Mouse (Mus musculus): ENCODE results near the gene Gabarapl1. TPM values are rescaled to one million over a fixed set of nuclear protein-coding genes. Genes with fewer than 3 reads are reported as not detected.
A peak's percentile ranks its signal among the peaks of the same experiment; 100 is the strongest.
"Not testable (repeated sequence)": the region's sequence is repeated elsewhere in the genome, so short reads cannot be mapped to it uniquely, and the experiment has no call there.

Gabarapl1 gene
- polyA plus RNA-seq (2012; rRNA removed), result 6.7 and 13.5 TPM in 2 replicates

DNA sequence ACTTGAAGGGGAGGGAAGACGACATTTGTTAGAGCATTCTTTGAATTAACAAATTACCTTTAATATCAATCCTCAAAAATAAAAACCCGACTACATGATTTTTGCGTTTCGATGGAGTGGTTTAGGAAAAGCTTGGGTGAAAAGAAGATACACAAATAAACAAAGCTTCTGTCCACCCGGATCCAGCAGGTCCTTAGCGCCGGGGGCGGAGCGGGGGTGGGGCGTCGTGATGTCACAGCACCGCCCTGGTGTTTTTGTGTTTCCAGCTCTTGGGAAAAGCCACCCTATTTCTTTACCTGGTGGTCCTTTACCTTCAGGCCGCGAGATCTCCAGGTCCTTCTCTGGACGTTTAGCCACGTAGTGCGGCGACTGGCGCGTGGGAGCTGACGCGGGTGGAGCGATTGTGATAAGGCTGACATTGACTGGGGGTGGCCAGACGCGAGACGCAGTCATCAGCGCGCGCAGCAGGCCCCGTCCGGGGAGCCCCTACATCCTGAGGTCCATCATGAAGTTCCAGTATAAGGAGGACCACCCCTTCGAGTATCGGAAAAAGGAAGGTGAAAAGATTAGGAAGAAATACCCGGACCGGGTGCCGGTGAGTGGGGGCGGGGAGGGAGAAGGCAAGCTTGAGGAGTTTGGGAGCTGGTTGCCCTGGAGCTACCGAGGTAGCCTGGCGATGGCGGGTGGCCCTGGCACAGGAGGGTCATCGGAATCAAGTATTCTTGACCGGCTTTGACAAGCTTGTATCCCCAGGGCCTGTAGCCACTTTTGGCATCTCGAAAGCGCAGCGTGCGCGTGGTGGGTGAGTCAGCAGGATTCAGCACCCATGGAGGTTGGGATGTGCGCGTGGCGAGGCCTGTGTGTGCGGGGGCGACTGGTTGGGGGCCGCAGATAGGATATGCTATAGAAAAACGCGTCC, at the start of gene Gabarapl1:
TSS of gene Gabarapl1 (plus strand) at position 219 of the 919 bp plus-strand sequence.
- Histone ChIP-seq H3K27me3 (ENCODE audit: control insufficient read depth, insufficient read depth, low read length) (no peaks in the 10 kb centered on the region), H3K27ac (ENCODE audit: insufficient read depth, low read depth, low read length) (peak within 1 kb of the TSS; percentile 55), H3K4me1 (ENCODE audit: control insufficient read depth, insufficient read depth, insufficient read length, low read length) (peaks cover 4% of the 10 kb centered on the region; the same call in 1 of the 2 replicates), H3K36me3 (ENCODE audit: control insufficient read depth, insufficient read depth, low read length) (no peaks in the 10 kb centered on the region), H3K4me3 (ENCODE audit: low read depth, low read length) (peak within 1 kb of the TSS; percentile 85)
- under 1% methylated on average over 55 of the region's 55 CpGs for WGBS
- TF ChIP-seq CTCF (IDR thresholded peaks at IDR 0.05; ENCODE audit: extremely low read depth, insufficient read length, insufficient replicate concordance, low read depth, low read length) (no peak), POLR2A (IDR thresholded peaks at IDR 0.05; ENCODE audit: low read depth, low read length) (0 out of 2 replicates have a peak, but pooled peaks have one; percentile 30)

DNA sequence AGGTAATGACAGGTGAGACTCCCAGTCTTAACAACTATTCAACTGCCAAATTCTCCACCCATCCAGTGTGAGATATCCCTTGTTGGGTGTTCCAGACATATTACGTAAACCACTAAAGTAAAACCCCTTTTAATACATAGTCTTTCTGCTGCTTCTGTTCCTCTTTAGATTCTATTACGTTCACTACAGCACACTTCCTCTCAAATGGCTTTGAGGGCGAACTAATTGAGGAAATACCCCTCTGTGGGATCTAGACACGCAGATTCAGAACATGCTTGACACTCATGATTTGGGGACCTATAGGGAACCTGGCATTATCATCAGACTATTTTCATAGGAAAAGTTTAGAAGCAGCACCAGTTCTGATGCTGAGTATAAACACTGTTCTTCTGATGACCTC, 38.0 kb upstream of the Gabarapl1 start:
- 75% methylated on average over 4 of the region's 4 CpGs for WGBS
- H3K27me3 ChIP-seq (ENCODE audit: control insufficient read depth, insufficient read depth, low read length), result no peaks in the 10 kb centered on the region
- no peak for TF ChIP-seq CTCF (IDR thresholded peaks at IDR 0.05; ENCODE audit: extremely low read depth, insufficient read length, insufficient replicate concordance, low read depth, low read length)
- no peak for TF ChIP-seq POLR2A (IDR thresholded peaks at IDR 0.05; ENCODE audit: low read depth, low read length)
- no peaks in the 10 kb centered on the region for H3K36me3 ChIP-seq (ENCODE audit: control insufficient read depth, insufficient read depth, low read length)
- no peak overlapping the region for H3K4me3 ChIP-seq (ENCODE audit: low read depth, low read length)
- H3K27ac ChIP-seq (ENCODE audit: insufficient read depth, low read depth, low read length), result no peak overlapping the region
- H3K4me1 ChIP-seq (ENCODE audit: control insufficient read depth, insufficient read depth, insufficient read length, low read length), result no peaks in the 10 kb centered on the region

DNA sequence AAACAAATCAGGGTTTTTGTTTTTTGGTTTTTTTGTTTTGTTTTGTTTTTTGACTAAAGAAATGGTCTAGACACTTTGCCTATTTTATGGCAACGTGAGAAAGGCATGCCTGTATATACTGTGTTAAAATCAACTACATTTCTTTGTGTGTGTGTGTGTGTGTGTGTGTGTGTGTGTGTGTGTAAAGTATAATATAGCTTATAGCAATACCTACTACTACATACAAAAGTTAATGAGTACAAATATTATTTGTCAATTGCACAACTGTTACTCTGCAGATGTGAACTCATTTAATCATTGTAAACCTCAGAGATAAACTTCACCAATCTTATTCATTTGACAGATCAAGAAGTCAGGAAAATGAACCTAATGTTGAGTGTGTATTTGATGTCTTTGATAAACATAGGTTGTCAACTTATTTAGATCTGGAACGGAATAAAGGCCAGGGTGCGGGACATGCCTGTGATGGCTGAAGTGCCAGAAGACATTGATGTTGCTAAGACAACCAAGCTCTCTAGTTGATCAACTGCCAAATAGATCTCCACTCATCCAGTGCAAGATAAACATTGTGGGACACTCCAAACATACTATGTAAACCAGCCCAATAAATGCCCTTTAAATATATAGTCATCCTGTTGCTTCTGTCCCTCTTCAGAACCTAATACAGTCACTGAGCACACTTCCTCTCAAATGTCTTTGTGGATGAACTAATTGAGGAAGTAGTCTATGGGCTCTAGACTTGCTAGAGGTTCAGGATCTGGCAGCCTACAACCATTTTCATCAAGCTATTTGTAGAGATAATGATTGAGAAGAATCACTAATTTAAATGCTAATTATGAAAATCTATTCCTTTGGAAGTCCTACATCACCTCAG, 35.4 kb upstream of the Gabarapl1 start:
- no peaks in the 10 kb centered on the region for H3K4me1 ChIP-seq (ENCODE audit: control insufficient read depth, insufficient read depth, insufficient read length, low read length)

DNA sequence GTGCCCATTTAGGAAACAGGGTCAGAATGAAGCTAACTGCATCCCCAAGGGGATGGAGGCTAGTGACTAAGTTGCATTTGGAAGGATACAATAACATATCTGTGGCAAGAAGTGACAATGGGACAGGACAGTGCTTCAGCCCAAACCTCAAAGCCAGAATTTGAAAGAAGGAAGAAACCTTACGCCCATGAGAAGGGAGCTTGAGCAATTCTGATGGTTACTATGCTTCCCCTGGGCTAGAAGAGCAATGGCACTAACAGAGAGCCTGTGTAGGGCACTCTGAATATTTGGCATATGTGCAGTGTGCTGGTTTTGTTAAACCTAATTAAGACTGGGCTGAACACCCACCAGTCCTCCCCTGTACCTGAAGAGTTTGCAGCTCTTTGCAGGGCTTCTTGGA, 33.4 kb upstream of the Gabarapl1 start:
- WGBS, result 85% methylated on average over 1 of the region's 1 CpGs

More for the DNA sequence above, 35.4 kb upstream of the Gabarapl1 start:
- WGBS, result 81% methylated on average over 3 of the region's 3 CpGs
- Histone ChIP-seq H3K36me3 (ENCODE audit: control insufficient read depth, insufficient read depth, low read length) (no peaks in the 10 kb centered on the region), H3K27ac (ENCODE audit: insufficient read depth, low read depth, low read length) (no peak overlapping the region), H3K27me3 (ENCODE audit: control insufficient read depth, insufficient read depth, low read length) (no peaks in the 10 kb centered on the region), H3K4me3 (ENCODE audit: low read depth, low read length) (no peak overlapping the region)
- TF ChIP-seq POLR2A (IDR thresholded peaks at IDR 0.05; ENCODE audit: low read depth, low read length) (no peak), CTCF (IDR thresholded peaks at IDR 0.05; ENCODE audit: extremely low read depth, insufficient read length, insufficient replicate concordance, low read depth, low read length) (no peak)

DNA sequence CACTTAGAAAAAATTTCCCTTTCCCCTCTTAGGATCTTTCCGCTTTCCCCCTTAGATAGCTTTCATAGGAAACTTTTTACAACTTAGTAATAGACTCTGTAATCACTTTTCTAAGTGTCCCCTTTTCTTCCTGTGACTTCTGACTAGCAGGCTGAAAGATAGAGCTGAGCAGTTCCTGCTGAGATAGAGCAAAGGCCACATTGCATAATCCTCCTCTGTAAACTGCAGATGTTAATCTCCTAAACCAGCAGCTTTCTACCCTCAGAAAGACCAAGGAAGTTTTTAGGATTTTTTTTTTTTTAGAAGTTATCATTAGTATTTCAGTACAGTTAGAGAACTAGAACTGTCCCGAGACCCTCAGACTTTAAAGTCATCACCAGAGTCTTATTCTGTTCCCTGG, 29.5 kb upstream of the Gabarapl1 start:
- no peaks in the 10 kb centered on the region for H3K4me1 ChIP-seq (ENCODE audit: control insufficient read depth, insufficient read depth, insufficient read length, low read length)
- no peak overlapping the region for H3K27ac ChIP-seq (ENCODE audit: insufficient read depth, low read depth, low read length)
- no peaks in the 10 kb centered on the region for H3K36me3 ChIP-seq (ENCODE audit: control insufficient read depth, insufficient read depth, low read length)
- TF ChIP-seq POLR2A (IDR thresholded peaks at IDR 0.05; ENCODE audit: low read depth, low read length) (no peak), CTCF (IDR thresholded peaks at IDR 0.05; ENCODE audit: extremely low read depth, insufficient read length, insufficient replicate concordance, low read depth, low read length) (no peak)
- WGBS, result 81% methylated on average over 2 of the region's 2 CpGs
- H3K4me3 ChIP-seq (ENCODE audit: low read depth, low read length), result no peak overlapping the region
- no peaks in the 10 kb centered on the region for H3K27me3 ChIP-seq (ENCODE audit: control insufficient read depth, insufficient read depth, low read length)

More for the DNA sequence above, 33.4 kb upstream of the Gabarapl1 start:
- H3K36me3 ChIP-seq (ENCODE audit: control insufficient read depth, insufficient read depth, low read length); H3K27ac ChIP-seq (ENCODE audit: insufficient read depth, low read depth, low read length); H3K27me3 ChIP-seq (ENCODE audit: control insufficient read depth, insufficient read depth, low read length); H3K4me1 ChIP-seq (ENCODE audit: control insufficient read depth, insufficient read depth, insufficient read length, low read length); H3K4me3 ChIP-seq (ENCODE audit: low read depth, low read length): not testable (repeated sequence)

DNA sequence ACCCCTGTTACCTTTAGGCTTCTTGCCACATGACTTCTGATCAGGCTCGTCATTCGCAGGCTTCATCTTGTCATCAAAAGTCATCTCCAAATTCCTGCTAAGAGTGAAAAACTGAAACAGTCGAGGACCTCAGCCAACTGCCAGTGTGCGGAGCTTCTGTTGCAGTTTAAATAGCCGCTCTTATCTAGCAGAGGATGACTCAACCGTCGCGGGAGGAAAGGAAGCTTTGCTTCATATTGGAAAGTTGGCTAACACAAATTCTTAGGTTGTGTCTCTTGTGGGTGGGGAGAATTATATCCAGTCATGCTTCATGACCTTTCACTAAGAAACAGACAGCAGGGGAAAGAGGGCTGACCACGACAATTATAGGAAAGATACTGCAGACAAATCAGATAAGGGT, 25.9 kb upstream of the Gabarapl1 start, which contains the start of gene Olr1:
TSS of gene Olr1 (minus strand) at position 142 of the 400 bp plus-strand sequence.
- WGBS, result 61% methylated on average over 9 of the region's 9 CpGs

More for the DNA sequence above, 25.9 kb upstream of the Gabarapl1 start, which contains the start of gene Olr1:
- Histone ChIP-seq H3K27me3 (ENCODE audit: control insufficient read depth, insufficient read depth, low read length) (no peaks in the 10 kb centered on the region), H3K4me3 (ENCODE audit: low read depth, low read length) (no peak within 1 kb of the TSS), H3K27ac (ENCODE audit: insufficient read depth, low read depth, low read length) (no peak within 1 kb of the TSS), H3K4me1 (ENCODE audit: control insufficient read depth, insufficient read depth, insufficient read length, low read length) (peaks cover 5% of the 10 kb centered on the region; the same call in 1 of the 2 replicates), H3K36me3 (ENCODE audit: control insufficient read depth, insufficient read depth, low read length) (no peaks in the 10 kb centered on the region)
- TF ChIP-seq CTCF (IDR thresholded peaks at IDR 0.05; ENCODE audit: extremely low read depth, insufficient read length, insufficient replicate concordance, low read depth, low read length) (no peak), POLR2A (IDR thresholded peaks at IDR 0.05; ENCODE audit: low read depth, low read length) (no peak)

Measured in small intestine, adult 2 months (tissue).